Mouse (Mus musculus): Measurements from ENCODE around the gene C1qtnf7. TPM values are rescaled to one million over a fixed set of nuclear protein-coding genes. Genes with fewer than 3 reads are reported as not detected.

Gene C1qtnf7
- total and polyA plus RNA-seq, 3 experiments, result not detected

- Histone ChIP-seq H3K27ac (ENCODE audit: control insufficient read depth, low read depth, low read length) (no peak overlapping the region), H3K36me3 (ENCODE audit: control insufficient read depth in 1 of 2, insufficient read depth in 2 of 2, low read length in 2 of 2) (no peaks in the 10 kb centered on the region), H3K4me1 (ENCODE audit: control insufficient read depth in 1 of 2, insufficient read depth in 2 of 2, low read length in 2 of 2) (no peaks in the 10 kb centered on the region), H3K9ac (ENCODE audit: control insufficient read depth, low read depth, low read length, poor library complexity, severe bottlenecking) (no peak overlapping the region), H3K27me3 (ENCODE audit: control insufficient read depth in 1 of 2, insufficient read depth in 2 of 2, low read length in 2 of 2) (no peaks in the 10 kb centered on the region), H3K4me3 (ENCODE audit: control insufficient read depth in 1 of 2, insufficient read depth in 1 of 2, low read depth in 2 of 2, low read length in 2 of 2) (no peak overlapping the region), H3K9me3 (replicated peaks; ENCODE audit: insufficient read depth, low read length) (no peaks in the 10 kb centered on the region), H3K79me2 (ENCODE audit: control insufficient read depth, insufficient read depth, low read length, poor library complexity) (no peaks in the 10 kb centered on the region)
- TF ChIP-seq TAL1 (IDR thresholded peaks at IDR 0.05; ENCODE audit: low read length), result no peak
- no peak for TF ChIP-seq RAD21 (IDR thresholded peaks at IDR 0.05; ENCODE audit: low read depth, low read length)
- TF ChIP-seq POLR2AphosphoS2 (IDR thresholded peaks at IDR 0.05; ENCODE audit: low read length), result no peak
- no peak for TF ChIP-seq USF2 (IDR thresholded peaks at IDR 0.05; ENCODE audit: borderline replicate concordance in 1 of 2, insufficient read depth in 1 of 2, low read depth in 1 of 2, low read length in 2 of 2)
- no peak for TF ChIP-seq MXI1 (IDR thresholded peaks at IDR 0.05; ENCODE audit: low read depth, low read length)
- DNase-seq (ENCODE audit: low read depth, low spot score), result no peak
Measured at GRCm38 (mm10) chr5:43608073-43608472, 92.7 kb downstream of the C1qtnf7 start.

GRCm38 (mm10) chr5:43609760-43610159, 94.4 kb downstream of the C1qtnf7 start:
- Histone ChIP-seq H3K9me3 (replicated peaks; ENCODE audit: insufficient read depth, low read length) (no peaks in the 10 kb centered on the region), H3K36me3 (ENCODE audit: control insufficient read depth in 1 of 2, insufficient read depth in 2 of 2, low read length in 2 of 2) (no peaks in the 10 kb centered on the region), H3K27ac (ENCODE audit: control insufficient read depth, low read depth, low read length) (no peak overlapping the region), H3K4me1 (ENCODE audit: control insufficient read depth in 1 of 2, insufficient read depth in 2 of 2, low read length in 2 of 2) (no peaks in the 10 kb centered on the region), H3K9ac (ENCODE audit: control insufficient read depth, low read depth, low read length, poor library complexity, severe bottlenecking) (no peak overlapping the region), H3K79me2 (ENCODE audit: control insufficient read depth, insufficient read depth, low read length, poor library complexity) (no peaks in the 10 kb centered on the region), H3K27me3 (ENCODE audit: control insufficient read depth in 1 of 2, insufficient read depth in 2 of 2, low read length in 2 of 2) (no peaks in the 10 kb centered on the region), H3K4me3 (ENCODE audit: control insufficient read depth in 1 of 2, insufficient read depth in 1 of 2, low read depth in 2 of 2, low read length in 2 of 2) (no peak overlapping the region)
- DNase-seq (ENCODE audit: low read depth, low spot score), result no peak
- no peak for TF ChIP-seq MAX (IDR thresholded peaks at IDR 0.05; ENCODE audit: low read length)
- no peak for TF ChIP-seq ETS1 (IDR thresholded peaks at IDR 0.05; ENCODE audit: low read depth, low read length)
- no peak for TF ChIP-seq BHLHE40 (IDR thresholded peaks at IDR 0.05; ENCODE audit: borderline replicate concordance, low read depth, low read length)
- no peak for TF ChIP-seq TCF12 (IDR thresholded peaks at IDR 0.05; ENCODE audit: low read depth, low read length)
- TF ChIP-seq RCOR1 (IDR thresholded peaks at IDR 0.05; ENCODE audit: low read depth, low read length), result no peak
- TF ChIP-seq MYC (IDR thresholded peaks at IDR 0.05; ENCODE audit: low read depth, low read length), result no peak
- TF ChIP-seq NELFE (IDR thresholded peaks at IDR 0.05; ENCODE audit: low read depth, low read length), result no peak
- no peak for TF ChIP-seq ZC3H11A (IDR thresholded peaks at IDR 0.05; ENCODE audit: low read depth, low read length)
- TF ChIP-seq POLR2AphosphoS2 (IDR thresholded peaks at IDR 0.05; ENCODE audit: low read length), result no peak
- no peak for TF ChIP-seq USF1 (IDR thresholded peaks at IDR 0.05; ENCODE audit: low read depth, low read length)
- TF ChIP-seq POLR2A (IDR thresholded peaks at IDR 0.05; ENCODE audit: control insufficient read depth in 1 of 2, insufficient read depth in 1 of 2, low read depth in 1 of 2, low read length in 2 of 2, poor library complexity in 1 of 2), result no peak
- TF ChIP-seq HCFC1 (IDR thresholded peaks at IDR 0.05; ENCODE audit: low read depth, low read length), result no peak
- no peak for TF ChIP-seq JUND (IDR thresholded peaks at IDR 0.05; ENCODE audit: low read depth, low read length)
- TF ChIP-seq KAT2A (conservative IDR thresholded peaks at IDR 0.05; ENCODE audit: low read depth, low read length), result no peak

Data from MEL (cell line).